Mouse (Mus musculus) cortical plate, adult 2 months (tissue): ENCODE measurements around the gene Gtsf1.

Experiments
- CTCF ChIP-seq: fragments of 200-500 bp; IDR thresholded peaks from 2 replicates; pipeline ENCODE4 v1.5.1; 2011; ENCODE audit warnings: mild to moderate bottlenecking, control low read depth, low read length; ENCODE audit not compliant: insufficient read depth; ENCODE audit errors: extremely low read depth
- POLR2A ChIP-seq: fragments of 200-500 bp; IDR thresholded peaks from 2 replicates; pipeline ENCODE4 v1.6.1; 2011; ENCODE audit warnings: mild to moderate bottlenecking, low read length, control low read depth; ENCODE audit not compliant: insufficient read depth; ENCODE audit errors: extremely low read depth

GRCm38 (mm10) chr15:103369123-103369522 is 61.1 kb downstream of the Gtsf1 start:
- TF ChIP-seq CTCF (no peak), POLR2A (no peak)
